Mouse (Mus musculus) lung, postnatal 0 days (tissue): ENCODE results near the gene Gucy1a1.
A peak's percentile ranks its signal among the peaks of the same experiment; 100 is the strongest.

Experiments
- CTCF ChIP-seq: IDR thresholded peaks from 2 replicates; pipeline ENCODE4 v1.5.1; 2016; ENCODE audit warnings: antibody characterized with exemption, mild to moderate bottlenecking
- EP300 ChIP-seq: IDR thresholded peaks from 2 replicates; pipeline ENCODE4 v1.6.1; 2016; ENCODE audit warnings: antibody characterized with exemption, mild to moderate bottlenecking, control low read depth

DNA sequence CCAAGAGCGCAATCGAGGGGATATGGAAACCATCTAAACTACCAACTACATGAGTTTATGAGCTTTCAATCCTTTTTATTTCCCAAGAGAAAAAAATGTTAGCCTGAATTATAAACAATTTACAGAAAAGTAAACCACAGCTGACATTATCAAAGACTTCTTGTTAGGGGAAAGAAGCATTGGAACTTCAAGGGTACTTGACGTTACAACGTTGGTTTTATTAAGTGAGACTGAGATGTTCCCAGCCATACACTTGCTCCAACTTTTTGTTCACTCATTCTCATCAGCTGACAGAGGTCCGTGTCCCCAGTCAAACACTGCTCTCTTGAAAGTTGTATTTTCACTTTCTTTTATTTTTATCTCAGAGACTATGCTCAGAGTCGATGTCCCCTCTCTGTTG, 101.9 kb downstream of the Gucy1a1 start:
- peak; percentile 92 for TF ChIP-seq EP300
- TF ChIP-seq CTCF = no peak
